Mouse (Mus musculus) G1E (cell line): Measurements from ENCODE around the gene Tbcb. TPM values are rescaled to one million over a fixed set of nuclear protein-coding genes. Genes with fewer than 3 reads are reported as not detected.

Experiments
- ATAC-seq: 2 replicates; pipeline ENCODE4 v1.8.0; 2016; ENCODE audit warnings: mild to moderate bottlenecking; ENCODE audit not compliant: insufficient number of reproducible peaks, poor library complexity, low FRiP score, severe bottlenecking; ENCODE audit errors: extremely low read depth
- DNase-seq: peaks from one replicate; pipeline ENCODE4 v3.0.0; 2012; ENCODE audit warnings: low spot score
- H3K27me3 ChIP-seq: 2 replicates; pipeline ENCODE4 v1.6.1; 2012; ENCODE audit warnings: mild to moderate bottlenecking, low read length, inconsistent platforms; ENCODE audit not compliant: insufficient read depth
- H3K36me3 ChIP-seq: replicated peaks from 2 replicates; pipeline ENCODE3; 2012; ENCODE audit warnings: mild to moderate bottlenecking, inconsistent platforms
- H3K4me1 ChIP-seq: 2 replicates; pipeline ENCODE4 v1.6.1; 2012; ENCODE audit warnings: low read depth, low read length, inconsistent platforms, mixed read lengths; ENCODE audit not compliant: insufficient read depth
- H3K4me3 ChIP-seq: 2 replicates; pipeline ENCODE4 v1.5.1; 2012; ENCODE audit warnings: low read depth, mild to moderate bottlenecking, inconsistent platforms, low read length, moderate library complexity, mixed read lengths
- H3K9me3 ChIP-seq: replicated peaks from 2 replicates; pipeline ENCODE4 v1.6.1; 2012; ENCODE audit warnings: inconsistent platforms
- CTCF ChIP-seq: IDR thresholded peaks from 2 replicates; pipeline ENCODE4 v1.5.1; 2012; ENCODE audit warnings: low read depth, low read length, inconsistent platforms, mixed read lengths
- GATA1 ChIP-seq: IDR thresholded peaks from 2 replicates; pipeline ENCODE4 v1.6.1; 2012; ENCODE audit warnings: borderline replicate concordance, low read length, inconsistent platforms, mixed read lengths
- GATA2 ChIP-seq: IDR thresholded peaks from 2 replicates; pipeline ENCODE4 v1.6.1; 2012; ENCODE audit warnings: low read depth, low read length, inconsistent platforms, borderline replicate concordance
- POLR2AphosphoS5 ChIP-seq: IDR thresholded peaks from 2 replicates; pipeline ENCODE4 v1.6.1; 2012; ENCODE audit warnings: low read depth, low read length, inconsistent platforms; ENCODE audit not compliant: insufficient replicate concordance
- TAL1 ChIP-seq: conservative IDR thresholded peaks from 2 replicates; pipeline ENCODE4 v1.6.1; 2012; ENCODE audit warnings: low read depth, low read length, inconsistent platforms, mixed read lengths
- polyA plus RNA-seq: library from polyadenylated mRNA; stranded (reverse); fragments of >175 nt; gene quantifications from 2 replicates; pipeline ENCODE4 v1.2.3, GENCODE M21; 2012
- total RNA-seq, 2 experiments: library from RNA; stranded (forward) in 1 of 2; stranded (reverse) in 1 of 2; fragments of 200-1000 nt in 1 of 2; fragments of >200 nt in 1 of 2; fragmentation: Nextera tagmentation in 1 of 2; gene quantifications; 2 replicates each; pipeline ENCODE4 v1.2.3; 2014 to 2017

Tbcb gene
- total and polyA plus RNA-seq, 3 experiments: 19.7 to 38.1 (median 38.1) TPM

GRCm38 (mm10) chr7:30198481-30198971, 33.5 kb downstream of the Tbcb start, which contains the start of gene Capns1:
Gene Capns1, minus strand, starts transcription at chr7:30198811.
- H3K9me3 ChIP-seq: no peaks in the 10 kb centered on the region
- no peak within 1 kb of the TSS for H3K4me3 ChIP-seq
- DNase-seq (peak; percentile 69), ATAC-seq (peak; percentile 50; the same call in 1 of the 2 replicates)
- TF ChIP-seq CTCF (peak; percentile 80), GATA1 (no peak)
- peaks cover 3% of the 10 kb centered on the region; the same call in 1 of the 2 replicates for H3K27me3 ChIP-seq
- peaks cover 7% of the 10 kb centered on the region for H3K36me3 ChIP-seq
- H3K4me1 ChIP-seq: peaks cover 31% of the 10 kb centered on the region

- Histone ChIP-seq H3K27me3 (peaks cover 3% of the 10 kb centered on the region; the same call in 1 of the 2 replicates), H3K36me3 (peaks cover 16% of the 10 kb centered on the region), H3K9me3 (no peaks in the 10 kb centered on the region), H3K4me3 (no peak overlapping the region), H3K4me1 (peaks cover 40% of the 10 kb centered on the region)
- no peak for ATAC-seq
- no peak for TF ChIP-seq GATA1
- no peak for TF ChIP-seq CTCF
- DNase-seq: no peak
Measured at GRCm38 (mm10) chr7:30197592-30198129, 34.4 kb downstream of the Tbcb start.

- Histone ChIP-seq H3K4me3 (no peak overlapping the region), H3K27me3 (peaks cover 3% of the 10 kb centered on the region; the same call in 1 of the 2 replicates), H3K36me3 (peaks cover 30% of the 10 kb centered on the region), H3K9me3 (no peaks in the 10 kb centered on the region), H3K4me1 (peaks cover 41% of the 10 kb centered on the region)
- no peak for TF ChIP-seq CTCF
- TF ChIP-seq GATA2: no peak
- no peak for TF ChIP-seq POLR2AphosphoS5
- TF ChIP-seq GATA1: no peak
- TF ChIP-seq TAL1: no peak
- ATAC-seq (no peak), DNase-seq (no peak)
Measured at GRCm38 (mm10) chr7:30196171-30196570, 35.9 kb downstream of the Tbcb start.

- TF ChIP-seq GATA2 (no peak), GATA1 (no peak)
- H3K4me3 ChIP-seq: peak overlapping the region; percentile 80; the same call in 1 of the 2 replicates
- DNase-seq: no peak
- H3K4me1 ChIP-seq: peaks cover 41% of the 10 kb centered on the region
- peaks cover 38% of the 10 kb centered on the region for H3K36me3 ChIP-seq
- ATAC-seq: no peak
- H3K9me3 ChIP-seq: no peaks in the 10 kb centered on the region
- H3K27me3 ChIP-seq: peaks cover 3% of the 10 kb centered on the region; the same call in 1 of the 2 replicates
Measured at GRCm38 (mm10) chr7:30195461-30195860, 36.6 kb downstream of the Tbcb start.

GRCm38 (mm10) chr7:30194884-30195283, 37.2 kb downstream of the Tbcb start:
- no peaks in the 10 kb centered on the region for H3K9me3 ChIP-seq
- DNase-seq (peak; percentile 88), ATAC-seq (peak; percentile 77)
- H3K4me3 ChIP-seq: peak overlapping the region; percentile 80
- TF ChIP-seq GATA2: no peak
- TF ChIP-seq CTCF: no peak
- no peak for TF ChIP-seq TAL1
- no peak for TF ChIP-seq POLR2AphosphoS5
- no peak for TF ChIP-seq GATA1
- peaks cover 43% of the 10 kb centered on the region for H3K36me3 ChIP-seq
- peaks cover 41% of the 10 kb centered on the region for H3K4me1 ChIP-seq
- H3K27me3 ChIP-seq: no peaks in the 10 kb centered on the region; the same call in 1 of the 2 replicates

GRCm38 (mm10) chr7:30194101-30194831, 37.8 kb downstream of the Tbcb start:
- ATAC-seq: 0 out of 2 replicates have a peak, but pooled peaks have one; percentile 6
- peak; percentile 69 for DNase-seq
- Histone ChIP-seq H3K27me3 (no peaks in the 10 kb centered on the region), H3K36me3 (peaks cover 47% of the 10 kb centered on the region), H3K9me3 (no peaks in the 10 kb centered on the region), H3K4me1 (peaks cover 41% of the 10 kb centered on the region), H3K4me3 (peak overlapping the region; percentile 80)
- TF ChIP-seq POLR2AphosphoS5: no peak
- no peak for TF ChIP-seq CTCF
- TF ChIP-seq GATA1: no peak
- no peak for TF ChIP-seq GATA2
- no peak for TF ChIP-seq TAL1
